Mouse (Mus musculus) thymus, postnatal 4 days (tissue): ENCODE measurements around the gene Asic2.

Experiments
- DNase-seq: peaks from one replicate; pipeline ENCODE4 v3.0.0; 2021

Asic2 gene

GRCm38 (mm10) chr11:81698008-81698407 is 270.2 kb downstream of the Asic2 start:
- no peak for DNase-seq

GRCm38 (mm10) chr11:81695501-81695900 is 272.8 kb downstream of the Asic2 start:
- no peak for DNase-seq

- no peak for DNase-seq
These were observed 287.7 kb downstream of the Asic2 start for GRCm38 (mm10) chr11:81680511-81680910.

GRCm38 (mm10) chr11:81671724-81672123 is 296.5 kb downstream of the Asic2 start:
- DNase-seq = no peak

GRCm38 (mm10) chr11:81670436-81670835 is 297.8 kb downstream of the Asic2 start:
- DNase-seq = no peak

GRCm38 (mm10) chr11:81658850-81659249 is 309.4 kb downstream of the Asic2 start:
- no peak for DNase-seq

GRCm38 (mm10) chr11:81657121-81657520 is 311.1 kb downstream of the Asic2 start:
- no peak for DNase-seq

- DNase-seq = no peak
These were observed 320.4 kb downstream of the Asic2 start for GRCm38 (mm10) chr11:81647828-81648227.

- DNase-seq = no peak
These were observed 322.7 kb downstream of the Asic2 start for GRCm38 (mm10) chr11:81645549-81645948.

GRCm38 (mm10) chr11:81636356-81636755 is 331.9 kb downstream of the Asic2 start:
- DNase-seq = no peak

GRCm38 (mm10) chr11:81634360-81635350 is 333.6 kb downstream of the Asic2 start:
- peak; percentile 54 for DNase-seq

- no peak for DNase-seq
These were observed 343.1 kb downstream of the Asic2 start for GRCm38 (mm10) chr11:81625199-81625598.

GRCm38 (mm10) chr11:81620516-81620915 is 347.7 kb downstream of the Asic2 start:
- no peak for DNase-seq

- no peak for DNase-seq
These were observed 351.8 kb downstream of the Asic2 start for GRCm38 (mm10) chr11:81616437-81616836.

GRCm38 (mm10) chr11:81613869-81614620 is 354.2 kb downstream of the Asic2 start:
- DNase-seq = no peak

- DNase-seq = peak; percentile 75
These were observed 355.3 kb downstream of the Asic2 start for GRCm38 (mm10) chr11:81612798-81613540.

GRCm38 (mm10) chr11:81611948-81612797 is 356.1 kb downstream of the Asic2 start:
- DNase-seq = no peak

GRCm38 (mm10) chr11:81610506-81610905 is 357.8 kb downstream of the Asic2 start:
- DNase-seq = no peak

GRCm38 (mm10) chr11:81602971-81603370 is 365.3 kb downstream of the Asic2 start:
- no peak for DNase-seq

- no peak for DNase-seq
These were observed 366.5 kb downstream of the Asic2 start for GRCm38 (mm10) chr11:81601736-81602135.

- no peak for DNase-seq
These were observed 370.7 kb downstream of the Asic2 start for GRCm38 (mm10) chr11:81597601-81598000.

- no peak for DNase-seq
These were observed 373.0 kb downstream of the Asic2 start for GRCm38 (mm10) chr11:81595235-81595634.
